Mouse (Mus musculus): Measurements from ENCODE around the gene Sh3gl3. TPM values are rescaled to one million over a fixed set of nuclear protein-coding genes. Genes with fewer than 3 reads are reported as not detected.
A peak's percentile ranks its signal among the peaks of the same experiment; 100 is the strongest.

Sh3gl3 gene
- polyA plus RNA-seq, 1 experiment = 0.13 TPM

DNA sequence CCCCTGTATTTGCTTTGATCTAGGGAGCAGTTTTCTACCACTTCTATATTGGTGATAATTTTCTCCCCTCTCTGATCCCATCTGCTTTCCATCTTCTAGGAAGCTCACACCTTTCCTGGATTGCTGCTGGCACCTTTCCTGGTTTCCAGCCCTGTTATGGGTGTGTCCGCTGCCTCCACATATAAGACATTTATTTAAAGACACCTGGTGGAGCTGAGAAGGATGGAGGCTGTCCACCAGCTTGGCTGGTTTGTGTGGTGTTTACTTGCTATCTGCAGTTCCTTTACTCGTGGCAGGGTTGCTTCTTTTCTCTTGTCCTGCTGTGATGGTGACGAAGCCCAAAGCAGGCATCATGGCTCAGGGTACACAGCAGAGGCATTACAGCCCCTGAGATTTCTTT, 71.1 kb downstream of the Sh3gl3 start:
- no peaks in the 10 kb centered on the region for H3K36me3 ChIP-seq (ENCODE audit: control insufficient read depth, insufficient read depth, low read length)
- peaks cover 21% of the 10 kb centered on the region for H3K4me1 ChIP-seq (replicated peaks; ENCODE audit: control insufficient read depth, insufficient read depth, low read length)
- no peak overlapping the region for H3K4me3 ChIP-seq (ENCODE audit: control insufficient read depth, insufficient read depth, low read length)
- TF ChIP-seq CTCF (IDR thresholded peaks at IDR 0.05; ENCODE audit: borderline replicate concordance, control insufficient read depth, extremely low read depth, insufficient read depth, low read length, poor library complexity) (no peak), POLR2A (IDR thresholded peaks at IDR 0.05; ENCODE audit: control insufficient read depth, extremely low read depth, insufficient read depth, low read length, poor library complexity) (no peak)
- 93% methylated on average over 3 of the region's 3 CpGs for WGBS
- no peaks in the 10 kb centered on the region for H3K27me3 ChIP-seq (ENCODE audit: control insufficient read depth, insufficient read depth, low read length)
- no peak for DNase-seq
- H3K27ac ChIP-seq (ENCODE audit: control insufficient read depth, insufficient read depth, low read length) = no peak overlapping the region

DNA sequence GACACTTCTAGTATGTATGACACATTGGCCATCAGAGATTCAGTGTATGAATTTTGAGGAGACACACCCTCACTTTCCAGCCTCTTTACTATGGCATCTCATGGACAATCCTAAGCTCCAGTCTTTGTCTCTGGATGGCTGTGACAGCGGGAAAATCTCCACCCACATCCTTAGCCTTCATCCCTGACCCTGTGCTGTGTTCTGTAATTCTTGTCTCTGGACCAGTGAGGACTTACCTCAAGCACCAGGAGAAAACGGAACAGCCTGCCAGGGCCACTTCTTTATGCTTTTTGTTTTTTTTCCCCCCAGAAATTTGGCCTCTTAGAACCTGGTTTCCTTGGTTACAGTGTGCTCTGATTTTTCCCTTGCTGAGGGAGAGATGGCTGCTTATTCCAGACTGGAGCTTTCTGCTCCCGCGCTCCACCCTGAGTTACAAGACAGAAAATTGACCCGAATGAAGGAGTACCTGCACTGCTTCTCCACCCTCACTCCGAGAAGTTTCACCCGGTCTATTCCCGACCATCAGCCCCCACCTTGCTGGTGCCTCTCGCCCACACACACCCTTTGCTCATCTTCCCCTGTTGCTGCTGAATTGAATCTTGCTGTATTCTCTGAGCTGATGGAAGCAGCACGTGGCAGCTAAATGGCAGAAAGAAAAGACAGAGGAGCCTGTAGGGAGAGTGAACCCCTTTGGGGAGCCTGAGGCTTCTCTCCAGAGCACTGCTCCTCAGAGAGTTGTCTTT, 75.5 kb downstream of the Sh3gl3 start:
- H3K4me3 ChIP-seq (ENCODE audit: control insufficient read depth, insufficient read depth, low read length) = no peak overlapping the region
- no peak overlapping the region for H3K27ac ChIP-seq (ENCODE audit: control insufficient read depth, insufficient read depth, low read length)
- WGBS = 92% methylated on average over 10 of the region's 10 CpGs
- 0 out of 2 replicates have a peak, but pooled peaks cover 6% of the 10 kb centered on the region for H3K4me1 ChIP-seq (replicated peaks; ENCODE audit: control insufficient read depth, insufficient read depth, low read length)
- H3K36me3 ChIP-seq (ENCODE audit: control insufficient read depth, insufficient read depth, low read length) = no peaks in the 10 kb centered on the region
- H3K27me3 ChIP-seq (ENCODE audit: control insufficient read depth, insufficient read depth, low read length) = no peaks in the 10 kb centered on the region
- TF ChIP-seq POLR2A (IDR thresholded peaks at IDR 0.05; ENCODE audit: control insufficient read depth, extremely low read depth, insufficient read depth, low read length, poor library complexity) (no peak), CTCF (IDR thresholded peaks at IDR 0.05; ENCODE audit: borderline replicate concordance, control insufficient read depth, extremely low read depth, insufficient read depth, low read length, poor library complexity) (no peak)
- no peak for DNase-seq

DNA sequence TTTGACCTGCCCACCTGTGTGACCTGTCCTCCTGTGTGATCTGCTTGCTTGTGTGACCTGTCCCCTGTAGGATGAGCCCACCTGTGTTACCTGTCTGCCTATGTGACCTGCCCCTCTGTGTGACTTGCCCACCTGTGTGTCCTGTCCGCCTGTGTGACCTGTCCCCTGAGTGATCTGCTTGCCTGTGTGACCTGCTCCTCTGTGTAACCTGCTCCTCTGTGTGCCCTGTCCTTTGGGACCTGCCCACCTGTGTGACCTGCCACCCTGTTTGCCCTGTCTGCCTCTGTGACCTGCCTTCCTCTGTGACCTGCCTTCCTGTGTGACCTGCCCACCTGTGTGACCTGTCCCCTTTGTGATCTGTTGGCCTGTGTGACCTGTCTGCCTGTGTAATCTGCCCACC, 79.7 kb downstream of the Sh3gl3 start:
- no peak for DNase-seq
- H3K4me3 ChIP-seq (ENCODE audit: control insufficient read depth, insufficient read depth, low read length) = no peak overlapping the region

DNA sequence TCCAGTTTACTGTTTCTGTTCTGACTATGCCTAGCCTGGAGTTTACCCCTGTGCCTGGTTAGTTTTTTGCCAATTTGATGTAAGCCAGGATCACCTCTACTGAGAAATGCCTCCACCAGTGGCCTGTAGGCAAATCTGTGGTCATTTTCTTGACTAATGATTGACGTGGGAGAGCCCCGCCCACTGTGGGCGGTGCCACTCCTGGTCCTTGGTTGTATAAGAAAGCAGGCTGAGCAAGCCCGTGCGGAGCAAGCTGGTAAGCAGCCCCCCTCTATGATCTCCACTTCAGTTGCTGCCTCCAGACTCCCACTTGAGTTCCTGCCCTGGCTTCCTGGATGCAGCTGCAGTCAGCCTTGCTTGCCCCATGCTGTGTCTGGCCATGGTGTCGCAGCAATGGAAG, 83.3 kb downstream of the Sh3gl3 start:
- no peak for DNase-seq
- 89% methylated on average over 6 of the region's 6 CpGs for WGBS
- no peak overlapping the region for H3K27ac ChIP-seq (ENCODE audit: control insufficient read depth, insufficient read depth, low read length)
- no peak for TF ChIP-seq CTCF (IDR thresholded peaks at IDR 0.05; ENCODE audit: borderline replicate concordance, control insufficient read depth, extremely low read depth, insufficient read depth, low read length, poor library complexity)
- no peak for TF ChIP-seq POLR2A (IDR thresholded peaks at IDR 0.05; ENCODE audit: control insufficient read depth, extremely low read depth, insufficient read depth, low read length, poor library complexity)
- no peaks in the 10 kb centered on the region for H3K27me3 ChIP-seq (ENCODE audit: control insufficient read depth, insufficient read depth, low read length)
- no peaks in the 10 kb centered on the region for H3K36me3 ChIP-seq (ENCODE audit: control insufficient read depth, insufficient read depth, low read length)
- H3K4me1 ChIP-seq (replicated peaks; ENCODE audit: control insufficient read depth, insufficient read depth, low read length) = no peaks in the 10 kb centered on the region
- no peak overlapping the region for H3K4me3 ChIP-seq (ENCODE audit: control insufficient read depth, insufficient read depth, low read length)

More for the DNA sequence above, 79.7 kb downstream of the Sh3gl3 start:
- 0 out of 2 replicates have a peak, but pooled peaks cover 3% of the 10 kb centered on the region for H3K4me1 ChIP-seq (replicated peaks; ENCODE audit: control insufficient read depth, insufficient read depth, low read length)
- 94% methylated on average over 1 of the region's 1 CpGs for WGBS
- no peak overlapping the region for H3K27ac ChIP-seq (ENCODE audit: control insufficient read depth, insufficient read depth, low read length)
- H3K36me3 ChIP-seq (ENCODE audit: control insufficient read depth, insufficient read depth, low read length) = no peaks in the 10 kb centered on the region
- no peaks in the 10 kb centered on the region for H3K27me3 ChIP-seq (ENCODE audit: control insufficient read depth, insufficient read depth, low read length)
- no peak for TF ChIP-seq CTCF (IDR thresholded peaks at IDR 0.05; ENCODE audit: borderline replicate concordance, control insufficient read depth, extremely low read depth, insufficient read depth, low read length, poor library complexity)
- TF ChIP-seq POLR2A (IDR thresholded peaks at IDR 0.05; ENCODE audit: control insufficient read depth, extremely low read depth, insufficient read depth, low read length, poor library complexity) = no peak

DNA sequence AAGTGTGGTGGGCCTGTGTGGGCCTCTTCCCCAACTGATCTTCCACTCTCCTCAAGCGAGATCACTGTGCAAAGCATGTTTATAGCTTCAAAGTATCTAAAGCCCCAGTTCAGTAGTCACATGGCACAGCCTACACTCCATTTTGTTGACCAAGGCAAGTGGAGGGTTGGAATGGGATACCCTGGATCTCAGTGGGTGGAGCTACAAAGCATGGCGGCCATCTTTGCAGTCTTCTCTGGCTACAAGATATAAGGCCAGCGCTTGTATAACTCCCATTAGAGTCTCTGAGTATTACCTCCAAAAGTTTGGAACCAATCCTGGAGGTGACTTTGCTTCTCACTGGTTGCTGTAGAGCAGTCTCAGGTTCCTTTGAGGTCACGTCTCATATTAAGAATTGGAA, 83.9 kb downstream of the Sh3gl3 start:
- H3K4me1 ChIP-seq (replicated peaks; ENCODE audit: control insufficient read depth, insufficient read depth, low read length) = no peaks in the 10 kb centered on the region
- H3K27me3 ChIP-seq (ENCODE audit: control insufficient read depth, insufficient read depth, low read length) = no peaks in the 10 kb centered on the region
- no peak overlapping the region for H3K4me3 ChIP-seq (ENCODE audit: control insufficient read depth, insufficient read depth, low read length)
- 98% methylated on average over 4 of the region's 4 CpGs for WGBS
- no peaks in the 10 kb centered on the region for H3K36me3 ChIP-seq (ENCODE audit: control insufficient read depth, insufficient read depth, low read length)
- TF ChIP-seq CTCF (IDR thresholded peaks at IDR 0.05; ENCODE audit: borderline replicate concordance, control insufficient read depth, extremely low read depth, insufficient read depth, low read length, poor library complexity) (no peak), POLR2A (IDR thresholded peaks at IDR 0.05; ENCODE audit: control insufficient read depth, extremely low read depth, insufficient read depth, low read length, poor library complexity) (no peak)
- no peak overlapping the region for H3K27ac ChIP-seq (ENCODE audit: control insufficient read depth, insufficient read depth, low read length)
- no peak for DNase-seq

DNA sequence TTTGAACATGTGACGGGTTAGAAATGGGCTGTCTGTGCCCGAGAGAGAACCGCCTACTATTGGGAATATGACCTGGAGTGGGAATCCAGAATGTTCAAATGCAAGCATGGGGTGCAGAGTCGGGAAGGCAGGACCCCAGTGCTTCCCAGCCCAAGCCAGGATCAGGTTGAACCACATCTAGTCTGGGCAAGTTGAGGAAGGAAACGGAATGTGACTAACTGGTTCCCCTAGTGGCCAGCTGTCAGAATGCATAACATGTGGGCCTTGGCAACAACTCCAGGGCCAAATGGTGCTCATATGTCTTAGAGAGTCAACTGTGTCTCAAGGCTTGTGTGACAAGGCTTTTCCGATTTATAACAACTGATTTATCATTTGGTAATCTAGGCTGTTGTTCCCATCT, 86.6 kb downstream of the Sh3gl3 start:
- no peak overlapping the region for H3K27ac ChIP-seq (ENCODE audit: control insufficient read depth, insufficient read depth, low read length)
- no peaks in the 10 kb centered on the region for H3K27me3 ChIP-seq (ENCODE audit: control insufficient read depth, insufficient read depth, low read length)
- TF ChIP-seq POLR2A (IDR thresholded peaks at IDR 0.05; ENCODE audit: control insufficient read depth, extremely low read depth, insufficient read depth, low read length, poor library complexity) (no peak), CTCF (IDR thresholded peaks at IDR 0.05; ENCODE audit: borderline replicate concordance, control insufficient read depth, extremely low read depth, insufficient read depth, low read length, poor library complexity) (peak; percentile 60; the same call in 1 of the 2 replicates)
- H3K36me3 ChIP-seq (ENCODE audit: control insufficient read depth, insufficient read depth, low read length) = no peaks in the 10 kb centered on the region
- peak; percentile 64 for DNase-seq
- no peak overlapping the region for H3K4me3 ChIP-seq (ENCODE audit: control insufficient read depth, insufficient read depth, low read length)
- 70% methylated on average over 6 of the region's 6 CpGs for WGBS
- no peaks in the 10 kb centered on the region for H3K4me1 ChIP-seq (replicated peaks; ENCODE audit: control insufficient read depth, insufficient read depth, low read length)

All from thymus, adult 2 months (tissue).